Mouse (Mus musculus): ENCODE data around the gene Wasl. TPM values are rescaled to one million over a fixed set of nuclear protein-coding genes. Genes with fewer than 3 reads are reported as not detected.

Gene Wasl
- polyA plus RNA-seq, 1 experiment from 2014 or later = 27.9 TPM

- no peaks in the 10 kb centered on the region for H3K9me3 ChIP-seq (replicated peaks)
- 69% methylated on average over 11 of the region's 11 CpGs for WGBS (ENCODE audit: insufficient replicate concordance)
- ATAC-seq = no peak
- no peak overlapping the region for H3K27ac ChIP-seq
- H3K27me3 ChIP-seq (replicated peaks) = no peaks in the 10 kb centered on the region
- H3K4me2 ChIP-seq = no peak overlapping the region
- no peaks in the 10 kb centered on the region for H3K36me3 ChIP-seq
- no peak overlapping the region for H3K4me3 ChIP-seq
- H3K9ac ChIP-seq = no peak overlapping the region
- no peaks in the 10 kb centered on the region for H3K4me1 ChIP-seq
Observed at GRCm38 (mm10) chr6:24570278-24570677, 94.5 kb downstream of the Wasl start.

GRCm38 (mm10) chr6:24569711-24570110, 95.1 kb downstream of the Wasl start:
- 79% methylated on average over 1 of the region's 1 CpGs for WGBS (ENCODE audit: insufficient replicate concordance)
- H3K9ac ChIP-seq = no peak overlapping the region
- H3K4me3 ChIP-seq = no peak overlapping the region
- H3K27ac ChIP-seq = no peak overlapping the region
- H3K4me1 ChIP-seq = no peaks in the 10 kb centered on the region
- H3K4me2 ChIP-seq = no peak overlapping the region
- no peak for ATAC-seq
- H3K36me3 ChIP-seq = no peaks in the 10 kb centered on the region
- H3K9me3 ChIP-seq (replicated peaks) = no peaks in the 10 kb centered on the region
- no peaks in the 10 kb centered on the region for H3K27me3 ChIP-seq (replicated peaks)

- ATAC-seq = no peak
- Histone ChIP-seq H3K27me3 (replicated peaks) (no peaks in the 10 kb centered on the region), H3K9ac (no peak overlapping the region), H3K9me3 (replicated peaks) (no peaks in the 10 kb centered on the region), H3K36me3 (no peaks in the 10 kb centered on the region), H3K4me3 (no peak overlapping the region), H3K4me1 (no peaks in the 10 kb centered on the region), H3K27ac (no peak overlapping the region), H3K4me2 (no peak overlapping the region)
- WGBS (ENCODE audit: insufficient replicate concordance) = 66% methylated on average over 5 of the region's 5 CpGs
Observed at GRCm38 (mm10) chr6:24568963-24569362, 95.8 kb downstream of the Wasl start.

GRCm38 (mm10) chr6:24564886-24565285, 99.9 kb downstream of the Wasl start:
- H3K27me3 ChIP-seq (replicated peaks) = no peaks in the 10 kb centered on the region
- H3K4me1 ChIP-seq = no peaks in the 10 kb centered on the region
- H3K9ac ChIP-seq = no peak overlapping the region
- ATAC-seq = no peak
- no peak overlapping the region for H3K27ac ChIP-seq
- H3K9me3 ChIP-seq (replicated peaks) = no peaks in the 10 kb centered on the region
- no peak overlapping the region for H3K4me3 ChIP-seq
- no peaks in the 10 kb centered on the region for H3K36me3 ChIP-seq
- 80% methylated on average over 1 of the region's 1 CpGs for WGBS (ENCODE audit: insufficient replicate concordance)
- H3K4me2 ChIP-seq = no peak overlapping the region

GRCm38 (mm10) chr6:24564081-24564480, 100.7 kb downstream of the Wasl start:
- 61% methylated on average over 9 of the region's 9 CpGs for WGBS (ENCODE audit: insufficient replicate concordance)
- no peaks in the 10 kb centered on the region for H3K27me3 ChIP-seq (replicated peaks)

More at GRCm38 (mm10) chr6:24564081-24564480, 100.7 kb downstream of the Wasl start:
- Histone ChIP-seq H3K9me3 (replicated peaks) (no peaks in the 10 kb centered on the region), H3K36me3 (no peaks in the 10 kb centered on the region), H3K27ac (no peak overlapping the region), H3K4me2 (no peak overlapping the region), H3K4me1 (no peaks in the 10 kb centered on the region), H3K9ac (no peak overlapping the region), H3K4me3 (no peak overlapping the region)
- no peak for ATAC-seq

Other genes with a start within 250 kb of the Wasl start
- gene Iqub, start 149.9 kb downstream of the Wasl start, polyA plus RNA-seq (2016; fragmentation: Nextera tagmentation; extraction: Ambion mirVana) = 0.07 TPM in 1 of 2 replicates, not detected in the other
- gene Ndufa5, start 137.0 kb downstream of the Wasl start, polyA plus RNA-seq (2016; fragmentation: Nextera tagmentation; extraction: Ambion mirVana) = 274 and 277 TPM in 2 replicates
- 0.04 TPM in 1 of 2 replicates, not detected in the other for gene Asb15, start 136.9 kb downstream of the Wasl start, polyA plus RNA-seq (2016; fragmentation: Nextera tagmentation; extraction: Ambion mirVana)
- not detected in 2 replicates for gene Lmod2, start 67.2 kb downstream of the Wasl start, polyA plus RNA-seq (2016; fragmentation: Nextera tagmentation; extraction: Ambion mirVana)
- gene Hyal6, start 68.2 kb upstream of the Wasl start, polyA plus RNA-seq (2016; fragmentation: Nextera tagmentation; extraction: Ambion mirVana) = not detected in 2 replicates
- not detected in 2 replicates for gene Hyal4, start 83.3 kb upstream of the Wasl start, polyA plus RNA-seq (2016; fragmentation: Nextera tagmentation; extraction: Ambion mirVana)
- gene Spam1, start 126.2 kb upstream of the Wasl start, polyA plus RNA-seq (2016; fragmentation: Nextera tagmentation; extraction: Ambion mirVana) = not detected in 2 replicates
- not detected in 2 replicates for gene Hyal5, start 193.0 kb upstream of the Wasl start, polyA plus RNA-seq (2016; fragmentation: Nextera tagmentation; extraction: Ambion mirVana)

Data from liver, embryonic 12.5 days (tissue).